In genomic region chr1:177555471-177556291, GRCm38 (mm10) we compare ENCODE assay signal across 8 mouse cellular contexts.
DNase-seq lines count a peak whose midpoint lies in the region; ATAC-seq and TF ChIP-seq lines count a peak whose summit lies in the region.

No protein-coding gene starts in this region.

- no peak for TF ChIP-seq CTCF in left cerebral cortex, adult 2 months (IDR thresholded peaks at IDR 0.05)

- 31% methylated on average over 15 of the region's 15 CpGs for WGBS in intestine, embryonic 16.5 days
- 36% methylated on average over 15 of the region's 15 CpGs for WGBS in lung, embryonic 16.5 days
- WGBS in neural tube, embryonic 15.5 days = 9% methylated on average over 15 of the region's 15 CpGs

- H3K36me3 ChIP-seq in intestine, embryonic 16.5 days (ENCODE audit: control insufficient read depth, insufficient read depth, low read length) = no peaks in the 10 kb centered on the region
- H3K36me3 ChIP-seq in lung, embryonic 16.5 days (ENCODE audit: control insufficient read depth, insufficient read depth, low read length) = no peaks in the 10 kb centered on the region
- H3K36me3 ChIP-seq in neural tube, embryonic 15.5 days = no peaks in the 10 kb centered on the region

- peak overlapping the region; percentile 44 for H3K4me2 ChIP-seq in intestine, embryonic 16.5 days (ENCODE audit: low read depth, low read length)
- peak overlapping the region; percentile 46 for H3K4me2 ChIP-seq in lung, embryonic 16.5 days (ENCODE audit: low read depth, low read length)
- peak overlapping the region; percentile 44 for H3K4me2 ChIP-seq in neural tube, embryonic 15.5 days

- intact Hi-C loops in left cerebral cortex, adult 2 months (cut with DNase I) = no loop called here
- intact Hi-C loops in left cerebral cortex, postnatal 14 days (cut with DNase I) = no loop called here

- 0 out of 2 replicates have a peak overlapping the region, but pooled peaks have one; percentile 13 for H3K4me3 ChIP-seq in left cerebral cortex, adult 2 months
- H3K4me3 ChIP-seq in intestine, embryonic 16.5 days (ENCODE audit: low read length) = peak overlapping the region; percentile 16
- 0 out of 2 replicates have a peak overlapping the region, but pooled peaks have one; percentile 1 for H3K4me3 ChIP-seq in lung, embryonic 16.5 days (ENCODE audit: low read length)
- 0 out of 2 replicates have a peak overlapping the region, but pooled peaks have one; percentile 2 for H3K4me3 ChIP-seq in neural tube, embryonic 15.5 days (replicated peaks)

- H3K27me3 ChIP-seq in intestine, embryonic 16.5 days (replicated peaks; ENCODE audit: control insufficient read depth, insufficient read depth, low read length) = no peaks in the 10 kb centered on the region
- H3K27me3 ChIP-seq in lung, embryonic 16.5 days (ENCODE audit: control insufficient read depth, insufficient read depth, low read depth, low read length) = no peaks in the 10 kb centered on the region
- peaks cover 4% of the 10 kb centered on the region; the same call in 1 of the 2 replicates for H3K27me3 ChIP-seq in neural tube, embryonic 15.5 days (replicated peaks)

- DNase-seq in left cerebral cortex, adult 2 months (ENCODE audit: extremely low spot score in 1 of 2, low spot score in 2 of 2) = no peak
- no peak for DNase-seq in left cerebral cortex, postnatal 14 days (ENCODE audit: low spot score in 2 of 2)
- no peak for DNase-seq in testis, postnatal 10 days (ENCODE audit: low spot score)
- DNase-seq in urinary bladder, postnatal 4 days (ENCODE audit: low spot score in 2 of 2) = no peak

- ATAC-seq in granulocyte monocyte progenitor cell, adult 5-6 weeks (replicated peaks; ENCODE audit: poor library complexity, severe bottlenecking) = peak; percentile 59
- ATAC-seq in intestine, embryonic 16.5 days = peak; percentile 81
- ATAC-seq in lung, embryonic 16.5 days (ENCODE audit: low read depth) = peak; percentile 57; the same call in 1 of the 2 replicates
- ATAC-seq in neural tube, embryonic 15.5 days (ENCODE audit: low FRiP score) = no peak; the same call in 1 of the 2 replicates

- H3K4me1 ChIP-seq in intestine, embryonic 16.5 days (ENCODE audit: control insufficient read depth, insufficient read depth, low read length) = peaks cover 19% of the 10 kb centered on the region
- H3K4me1 ChIP-seq in lung, embryonic 16.5 days (replicated peaks; ENCODE audit: control insufficient read depth, insufficient read depth, low read length) = peaks cover 6% of the 10 kb centered on the region
- H3K4me1 ChIP-seq in neural tube, embryonic 15.5 days = peaks cover 17% of the 10 kb centered on the region

- no peak overlapping the region for H3K27ac ChIP-seq in left cerebral cortex, adult 2 months
- peak overlapping the region; percentile 60; the same call in 1 of the 2 replicates for H3K27ac ChIP-seq in intestine, embryonic 16.5 days (ENCODE audit: low read length)
- H3K27ac ChIP-seq in lung, embryonic 16.5 days (ENCODE audit: low read length) = peak overlapping the region; percentile 22; the same call in 1 of the 2 replicates
- no peak overlapping the region for H3K27ac ChIP-seq in neural tube, embryonic 15.5 days (replicated peaks)

- no peaks in the 10 kb centered on the region for H3K9me3 ChIP-seq in intestine, embryonic 16.5 days (ENCODE audit: control insufficient read depth, low read length)
- no peaks in the 10 kb centered on the region for H3K9me3 ChIP-seq in lung, embryonic 16.5 days (ENCODE audit: control insufficient read depth, low read length)
- H3K9me3 ChIP-seq in neural tube, embryonic 15.5 days (replicated peaks) = no peaks in the 10 kb centered on the region

- peak overlapping the region; percentile 53 for H3K9ac ChIP-seq in intestine, embryonic 16.5 days (ENCODE audit: low read depth, low read length)
- peak overlapping the region; percentile 49; the same call in 1 of the 2 replicates for H3K9ac ChIP-seq in lung, embryonic 16.5 days (ENCODE audit: low read length)
- no peak overlapping the region for H3K9ac ChIP-seq in neural tube, embryonic 15.5 days (replicated peaks)

Comparison
In these comparisons a context has a peak if more than half of its experiments do, and no peak if none do; other contexts are left out.
1. H3K27ac ChIP-seq: peak in intestine, embryonic 16.5 days (single experiment) and lung, embryonic 16.5 days (single experiment); none in left cerebral cortex, adult 2 months (single experiment) and neural tube, embryonic 15.5 days (single experiment).
2. Peak in every context shown above with its lines, with median percentiles within 50 percentile points of each other: H3K4me3 ChIP-seq and H3K4me2 ChIP-seq.